Mouse (Mus musculus) thymus, postnatal 0 days (tissue): ENCODE data around the gene Tbx21. TPM values are rescaled to one million over a fixed set of nuclear protein-coding genes. Genes with fewer than 3 reads are reported as not detected.

ENCODE experiments used
- DNase-seq: peaks from one replicate; pipeline ENCODE4 v3.0.0-alpha.2; 2015; ENCODE audit warnings: low spot score
- polyA plus RNA-seq: library from polyadenylated mRNA; unstranded; fragments of >200 nt; fragmentation: Nextera tagmentation; extraction: Ambion mirVana; gene quantifications from 2 replicates; pipeline ENCODE4 v1.2.1, GENCODE M21; 2015

Gene Tbx21
- polyA plus RNA-seq, 1 experiment from 2014 or later, result 1.3 TPM

- no peak for DNase-seq
These were observed 30.2 kb downstream of the Tbx21 start for GRCm38 (mm10) chr11:97084821-97085505.

GRCm38 (mm10) chr11:97083401-97084140 lies 31.6 kb downstream of the Tbx21 start:
- no peak for DNase-seq

GRCm38 (mm10) chr11:97082977-97083376 lies 32.2 kb downstream of the Tbx21 start:
- peak; percentile 58 for DNase-seq

- DNase-seq, result no peak
These were observed 34.8 kb downstream of the Tbx21 start for GRCm38 (mm10) chr11:97080291-97080690.

- peak; percentile 31 for DNase-seq
These were observed 36.4 kb downstream of the Tbx21 start for GRCm38 (mm10) chr11:97078751-97079150.

- no peak for DNase-seq
These were observed 40.9 kb downstream of the Tbx21 start for GRCm38 (mm10) chr11:97074235-97074634.

GRCm38 (mm10) chr11:97072533-97072932 lies 42.6 kb downstream of the Tbx21 start:
- peak; percentile 63 for DNase-seq

- no peak for DNase-seq
These were observed 44.0 kb downstream of the Tbx21 start for GRCm38 (mm10) chr11:97071129-97071528.

- no peak for DNase-seq
These were observed 45.4 kb downstream of the Tbx21 start for GRCm38 (mm10) chr11:97069770-97070169.

GRCm38 (mm10) chr11:97069333-97069732 lies 45.8 kb downstream of the Tbx21 start:
- DNase-seq, result no peak

- DNase-seq, result no peak
These were observed 48.3 kb downstream of the Tbx21 start for GRCm38 (mm10) chr11:97066656-97067360.

GRCm38 (mm10) chr11:97065538-97066295 lies 49.4 kb downstream of the Tbx21 start:
- no peak for DNase-seq

GRCm38 (mm10) chr11:97063921-97064295 lies 51.2 kb downstream of the Tbx21 start:
- DNase-seq, result peak; percentile 7

GRCm38 (mm10) chr11:97063274-97063920 lies 51.7 kb downstream of the Tbx21 start:
- DNase-seq, result no peak

- no peak for DNase-seq
These were observed 62.9 kb downstream of the Tbx21 start for GRCm38 (mm10) chr11:97052219-97052646.

GRCm38 (mm10) chr11:97050944-97051586 lies 64.1 kb downstream of the Tbx21 start:
- no peak for DNase-seq

GRCm38 (mm10) chr11:97050216-97050943 lies 64.8 kb downstream of the Tbx21 start, which contains the start of gene Osbpl7:
Gene Osbpl7 (plus strand): TSS chr11:97050628.
- peak; percentile 85 for DNase-seq

GRCm38 (mm10) chr11:97049492-97050085 lies 65.5 kb downstream of the Tbx21 start:
- DNase-seq, result no peak

- DNase-seq, result no peak
These were observed 67.0 kb downstream of the Tbx21 start for GRCm38 (mm10) chr11:97048090-97048650.
